Mouse (Mus musculus) thymus, adult 2 months (tissue): ENCODE data around the gene 2300009A05Rik. TPM values are rescaled to one million over a fixed set of nuclear protein-coding genes. Genes with fewer than 3 reads are reported as not detected.

Source experiments
- DNase-seq: peaks from one replicate; pipeline ENCODE4 v3.0.0; 2021
- H3K27ac ChIP-seq: fragments of 200-500 bp; 2 replicates; pipeline ENCODE4 v1.5.1; 2012; ENCODE audit warnings: low read length, control low read depth; ENCODE audit not compliant: control insufficient read depth, insufficient read depth
- H3K27me3 ChIP-seq: fragments of 200-500 bp; 2 replicates; pipeline ENCODE4 v1.6.1; 2012; ENCODE audit warnings: mild to moderate bottlenecking, low read length, moderate library complexity, mixed read lengths; ENCODE audit not compliant: control insufficient read depth, insufficient read depth
- H3K36me3 ChIP-seq: fragments of 200-500 bp; 2 replicates; pipeline ENCODE4 v1.6.1; 2012; ENCODE audit warnings: mild to moderate bottlenecking, low read length, moderate library complexity; ENCODE audit not compliant: control insufficient read depth, insufficient read depth
- H3K4me1 ChIP-seq: fragments of 200-500 bp; replicated peaks from 2 replicates; pipeline ENCODE4 v1.6.1; 2012; ENCODE audit warnings: low read length; ENCODE audit not compliant: control insufficient read depth, insufficient read depth
- H3K4me3 ChIP-seq: fragments of 200-500 bp; 2 replicates; pipeline ENCODE4 v1.5.1; 2012; ENCODE audit warnings: mild to moderate bottlenecking, low read length, control low read depth, moderate library complexity; ENCODE audit not compliant: control insufficient read depth, insufficient read depth
- CTCF ChIP-seq: fragments of 200-500 bp; IDR thresholded peaks from 2 replicates; pipeline ENCODE4 v1.5.1; 2012; ENCODE audit warnings: mild to moderate bottlenecking, control low read depth, low read length, moderate library complexity, borderline replicate concordance; ENCODE audit not compliant: control insufficient read depth, poor library complexity, insufficient read depth; ENCODE audit errors: extremely low read depth
- POLR2A ChIP-seq: fragments of 200-500 bp; IDR thresholded peaks from 2 replicates; pipeline ENCODE4 v1.6.1; 2012; ENCODE audit warnings: mild to moderate bottlenecking, low read length, control low read depth, moderate library complexity; ENCODE audit not compliant: control insufficient read depth, poor library complexity, insufficient read depth; ENCODE audit errors: extremely low read depth
- WGBS: fragments of 180-500 bp; shearing (Covaris S2); methylation state at CpG from one replicate; pipeline ENCODE4 v1.1.7; 2018; 5-methylcytosine and 5-hydroxymethylcytosine counted together
- polyA plus RNA-seq: library from polyadenylated mRNA; depleted of rRNA; stranded (reverse); fragments of >200 nt; gene quantifications from 2 replicates; pipeline ENCODE4 v1.2.3, GENCODE M21; 2012

Gene 2300009A05Rik
- polyA plus RNA-seq, 1 experiment = 76.8 TPM

- Histone ChIP-seq H3K27ac (no peak overlapping the region), H3K27me3 (no peaks in the 10 kb centered on the region), H3K36me3 (no peaks in the 10 kb centered on the region), H3K4me3 (no peak overlapping the region), H3K4me1 (peaks cover 4% of the 10 kb centered on the region)
- WGBS = 94% methylated on average over 7 of the region's 7 CpGs
- TF ChIP-seq CTCF (no peak), POLR2A (no peak)
- DNase-seq = no peak
Measured at GRCm38 (mm10) chr9:63395612-63396011, 3.4 kb downstream of the 2300009A05Rik start.

DNA sequence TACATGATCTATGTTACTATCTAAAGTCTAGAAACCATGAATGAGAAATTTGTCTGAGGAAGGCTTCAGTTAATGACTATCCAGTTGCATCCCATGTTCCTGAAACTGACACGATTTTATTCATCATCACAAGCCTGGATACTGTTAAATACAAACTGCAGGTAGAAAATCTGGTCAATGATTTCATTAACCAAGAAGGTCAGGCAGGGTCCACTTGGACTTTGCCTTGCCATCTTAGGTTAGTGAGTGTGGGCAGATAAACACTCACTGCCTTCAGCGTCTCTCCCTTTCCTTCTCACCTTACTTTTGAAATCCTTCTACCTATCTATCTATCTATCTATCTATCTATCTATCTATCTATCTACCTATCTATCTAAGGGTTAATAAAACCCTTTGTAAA lies 7.7 kb downstream of the 2300009A05Rik start:
- 91% methylated on average over 2 of the region's 2 CpGs for WGBS
- Histone ChIP-seq H3K36me3 (no peaks in the 10 kb centered on the region), H3K4me3 (no peak overlapping the region), H3K27me3 (no peaks in the 10 kb centered on the region), H3K27ac (no peak overlapping the region), H3K4me1 (no peaks in the 10 kb centered on the region)
- no peak for TF ChIP-seq CTCF
- no peak for TF ChIP-seq POLR2A
- no peak for DNase-seq

DNA sequence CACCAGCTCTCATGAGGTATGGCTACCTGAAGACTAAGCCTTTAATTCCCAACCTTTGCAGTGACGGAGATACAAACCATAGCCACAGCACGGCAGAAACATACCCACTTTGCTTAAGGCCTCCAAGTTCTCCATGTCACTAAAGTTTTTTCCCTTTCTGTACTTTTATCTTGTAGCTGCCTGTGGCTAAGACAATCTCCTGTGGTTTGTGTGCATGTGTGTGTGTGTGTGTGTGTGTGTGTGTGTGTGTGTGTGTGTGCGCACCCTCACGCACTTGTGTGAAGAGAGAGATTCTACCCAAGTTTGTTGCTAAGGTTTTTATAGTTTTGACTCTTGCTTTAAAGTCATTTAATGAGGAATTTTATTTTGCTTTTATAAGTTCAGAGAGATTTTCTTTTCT lies 16.3 kb downstream of the 2300009A05Rik start:
- H3K4me1 ChIP-seq = no peaks in the 10 kb centered on the region
- WGBS = 36% methylated on average over 4 of the region's 4 CpGs
- no peak overlapping the region for H3K4me3 ChIP-seq
- H3K36me3 ChIP-seq = no peaks in the 10 kb centered on the region
- DNase-seq = no peak
- no peak overlapping the region for H3K27ac ChIP-seq
- H3K27me3 ChIP-seq = no peaks in the 10 kb centered on the region
- no peak for TF ChIP-seq POLR2A
- TF ChIP-seq CTCF = no peak

DNA sequence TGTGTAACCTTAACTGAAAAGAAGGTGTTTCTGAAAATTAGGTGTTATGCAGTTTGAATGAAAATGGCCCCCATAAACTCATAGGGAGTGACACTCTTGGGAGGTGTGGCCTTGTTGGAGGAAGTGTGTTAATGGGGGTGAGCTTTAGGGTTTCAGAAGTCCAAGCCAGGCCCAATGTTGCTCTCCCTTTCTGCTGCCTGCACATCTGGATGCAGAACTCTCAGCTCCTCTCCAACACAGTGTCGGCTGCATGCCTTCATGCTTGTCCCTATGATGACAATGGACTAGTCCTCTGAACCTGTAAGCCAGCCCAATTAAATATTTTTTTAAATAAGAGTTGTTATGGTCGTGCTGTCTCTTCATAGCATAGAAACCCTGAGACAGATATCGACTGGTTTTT lies 18.7 kb downstream of the 2300009A05Rik start:
- TF ChIP-seq CTCF = no peak
- no peak for TF ChIP-seq POLR2A
- H3K36me3 ChIP-seq = no peaks in the 10 kb centered on the region
- H3K27ac ChIP-seq = no peak overlapping the region
- no peak for DNase-seq
- no peaks in the 10 kb centered on the region for H3K27me3 ChIP-seq
- peaks cover 9% of the 10 kb centered on the region for H3K4me1 ChIP-seq
- WGBS = 91% methylated on average over 3 of the region's 3 CpGs
- no peak overlapping the region for H3K4me3 ChIP-seq

- WGBS = 26% methylated on average over 8 of the region's 8 CpGs
- 0 out of 2 replicates have a peak, but pooled peaks cover 5% of the 10 kb centered on the region for H3K36me3 ChIP-seq
- DNase-seq = no peak
- peak overlapping the region; percentile 66 for H3K4me3 ChIP-seq
- no peak overlapping the region for H3K27ac ChIP-seq
- no peak for TF ChIP-seq CTCF
- TF ChIP-seq POLR2A = no peak
- no peaks in the 10 kb centered on the region for H3K27me3 ChIP-seq
- peaks cover 9% of the 10 kb centered on the region for H3K4me1 ChIP-seq
Measured at GRCm38 (mm10) chr9:63378174-63378573, 20.9 kb downstream of the 2300009A05Rik start.

DNA sequence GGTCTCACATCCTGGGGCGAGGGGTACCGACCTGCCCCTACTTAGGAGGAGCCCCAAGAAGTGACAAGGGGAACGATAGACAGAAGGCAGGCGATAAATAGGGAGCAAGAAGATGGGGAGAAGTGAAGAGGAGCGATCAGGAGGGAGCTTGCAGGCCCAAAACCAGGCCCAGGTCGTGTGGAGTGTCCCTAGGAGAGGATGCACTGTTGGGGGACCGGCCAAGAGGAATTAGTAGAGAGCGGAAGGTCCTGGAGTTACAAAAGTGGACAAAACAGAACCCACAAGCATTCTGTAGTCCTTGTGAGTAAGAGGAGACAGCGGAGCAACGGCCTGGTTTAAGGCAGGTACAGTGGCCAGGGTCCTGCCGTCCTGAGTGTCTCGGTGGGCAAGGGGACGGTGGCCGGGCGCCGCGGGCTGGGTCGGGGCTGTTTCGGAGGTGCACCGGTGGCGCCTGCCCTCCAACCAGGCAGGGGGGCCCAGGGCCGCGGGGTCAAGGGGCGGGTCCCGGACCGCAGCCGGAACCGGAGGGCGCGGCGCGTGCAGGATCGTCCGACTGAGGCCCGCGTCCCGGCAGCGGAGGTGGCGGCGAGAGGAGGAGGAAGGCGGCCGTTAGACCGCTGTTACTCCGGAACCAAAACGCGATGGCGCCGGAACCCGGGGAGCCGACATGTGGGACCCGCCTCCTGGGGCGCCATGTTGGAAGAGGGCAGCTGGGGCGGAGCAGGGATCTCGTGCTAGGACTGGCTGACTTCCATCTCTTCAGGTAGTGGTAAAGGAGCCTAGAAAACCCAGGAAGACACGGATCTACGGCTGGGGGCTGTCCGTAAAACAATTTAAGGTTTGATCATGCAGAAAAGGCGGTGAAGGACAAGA lies 21.5 kb downstream of the 2300009A05Rik start, which contains the start of gene Map2k5:
Map2k5 (minus strand) TSS at position 633 of the 873 bp plus-strand sequence.
- Histone ChIP-seq H3K4me1 (peaks cover 9% of the 10 kb centered on the region), H3K36me3 (0 out of 2 replicates have a peak, but pooled peaks cover 5% of the 10 kb centered on the region), H3K27me3 (no peaks in the 10 kb centered on the region), H3K27ac (peak within 1 kb of the TSS; percentile 31), H3K4me3 (peak within 1 kb of the TSS; percentile 66)
- TF ChIP-seq POLR2A (peak; percentile 59), CTCF (peak; percentile 35; the same call in 1 of the 2 replicates)
- DNase-seq = peak; percentile 93
- under 1% methylated on average over 58 of the region's 58 CpGs for whole genome bisulfite sequencing

GRCm38 (mm10) chr9:63373315-63373714 lies 25.7 kb downstream of the 2300009A05Rik start:
- DNase-seq = no peak
- Histone ChIP-seq H3K4me3 (no peak overlapping the region), H3K36me3 (peaks cover 21% of the 10 kb centered on the region; the same call in 1 of the 2 replicates), H3K4me1 (peaks cover 9% of the 10 kb centered on the region), H3K27ac (no peak overlapping the region), H3K27me3 (no peaks in the 10 kb centered on the region)
- 96% methylated on average over 2 of the region's 2 CpGs for WGBS
- TF ChIP-seq CTCF (no peak), POLR2A (no peak)
